Mouse (Mus musculus) retina, adult 2 months (tissue): ENCODE data around the gene Alx3.
A peak's percentile ranks its signal among the peaks of the same experiment; 100 is the strongest.

Source experiments
- DNase-seq: peaks from one replicate; pipeline ENCODE4 v3.0.0-alpha.2; 2012; ENCODE audit warnings: low read depth, low spot score

The Alx3 gene

GRCm38 (mm10) chr3:107582875-107583767 is 11.7 kb upstream of the Alx3 start:
- no peak for DNase-seq

- no peak for DNase-seq
Measured at GRCm38 (mm10) chr3:107583893-107584292, 10.9 kb upstream of the Alx3 start.

GRCm38 (mm10) chr3:107586504-107586903 is 8.3 kb upstream of the Alx3 start:
- DNase-seq: no peak

- no peak for DNase-seq
Measured at GRCm38 (mm10) chr3:107591612-107592011, 3.2 kb upstream of the Alx3 start.

- no peak for DNase-seq
Measured at GRCm38 (mm10) chr3:107593632-107594031, 1.2 kb upstream of the Alx3 start.

- no peak for DNase-seq
Measured at GRCm38 (mm10) chr3:107595264-107595937, 570 bp downstream of the Alx3 start.

GRCm38 (mm10) chr3:107595938-107596461 is 1.2 kb downstream of the Alx3 start:
- no peak for DNase-seq

GRCm38 (mm10) chr3:107596559-107596958 is 1.7 kb downstream of the Alx3 start:
- DNase-seq: peak; percentile 30

GRCm38 (mm10) chr3:107597134-107597533 is 2.3 kb downstream of the Alx3 start:
- DNase-seq: no peak

GRCm38 (mm10) chr3:107597586-107598389 is 3.0 kb downstream of the Alx3 start:
- DNase-seq: no peak

GRCm38 (mm10) chr3:107600127-107600526 is 5.3 kb downstream of the Alx3 start:
- DNase-seq: no peak

- peak; percentile 34 for DNase-seq
Measured at GRCm38 (mm10) chr3:107605304-107605703, 10.5 kb downstream of the Alx3 start.

GRCm38 (mm10) chr3:107607221-107607620 is 12.4 kb downstream of the Alx3 start:
- no peak for DNase-seq

- no peak for DNase-seq
Measured at GRCm38 (mm10) chr3:107608808-107609207, 14.0 kb downstream of the Alx3 start.

- DNase-seq: no peak
Measured at GRCm38 (mm10) chr3:107609376-107609775, 14.5 kb downstream of the Alx3 start.

GRCm38 (mm10) chr3:107611394-107611793 is 16.6 kb downstream of the Alx3 start:
- DNase-seq: no peak

GRCm38 (mm10) chr3:107612902-107613525 is 18.2 kb downstream of the Alx3 start:
- DNase-seq: no peak

GRCm38 (mm10) chr3:107617800-107618199 is 23.0 kb downstream of the Alx3 start:
- DNase-seq: no peak

- no peak for DNase-seq
Measured at GRCm38 (mm10) chr3:107619911-107620310, 25.1 kb downstream of the Alx3 start.

- DNase-seq: no peak
Measured at GRCm38 (mm10) chr3:107621286-107622075, 26.6 kb downstream of the Alx3 start.
